Mouse (Mus musculus) naive thymus-derived CD4-positive, alpha-beta T cell, adult 2 months (primary cell): ENCODE results near the gene Golph3l.
"Not testable (repeated sequence)": the region's sequence is repeated elsewhere in the genome, so short reads cannot be mapped to it uniquely, and the experiment has no call there.

Experiments
- DNase-seq: peaks from one replicate; pipeline ENCODE4 v3.0.0-alpha.2; 2011; ENCODE audit warnings: low read depth

Gene Golph3l

GRCm38 (mm10) chr3:95588604-95589086, at the start of gene Golph3l:
Gene Golph3l, plus strand, starts transcription at chr3:95588934.
- peak; percentile 96 for DNase-seq

- no peak for DNase-seq
Measured at GRCm38 (mm10) chr3:95538936-95539335, 49.8 kb upstream of the Golph3l start.

- DNase-seq, result no peak
Measured at GRCm38 (mm10) chr3:95539837-95540236, 48.9 kb upstream of the Golph3l start.

DNA sequence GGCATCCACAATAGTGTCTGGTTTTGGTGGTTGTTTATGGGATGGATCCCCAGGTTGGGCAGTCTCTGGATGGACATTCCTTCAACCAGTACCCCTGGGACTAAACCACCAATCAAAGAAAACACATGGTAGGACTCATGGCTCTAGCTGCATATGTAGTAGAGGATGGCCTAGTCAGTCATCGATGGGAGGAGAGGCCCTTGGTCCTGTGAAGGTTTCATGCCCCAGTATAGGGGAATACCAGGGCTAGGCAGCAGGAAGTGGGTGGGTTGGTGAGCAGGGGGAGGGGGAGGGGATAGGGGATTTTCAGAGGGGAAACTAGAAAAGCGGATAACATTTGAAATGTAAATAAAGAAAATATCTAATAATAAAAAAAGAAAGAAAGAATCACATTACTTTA, 47.5 kb upstream of the Golph3l start:
- DNase-seq, result not testable (repeated sequence)

GRCm38 (mm10) chr3:95542171-95542570, 46.6 kb upstream of the Golph3l start:
- DNase-seq, result no peak

- no peak for DNase-seq
Measured at GRCm38 (mm10) chr3:95542981-95543380, 45.8 kb upstream of the Golph3l start.

DNA sequence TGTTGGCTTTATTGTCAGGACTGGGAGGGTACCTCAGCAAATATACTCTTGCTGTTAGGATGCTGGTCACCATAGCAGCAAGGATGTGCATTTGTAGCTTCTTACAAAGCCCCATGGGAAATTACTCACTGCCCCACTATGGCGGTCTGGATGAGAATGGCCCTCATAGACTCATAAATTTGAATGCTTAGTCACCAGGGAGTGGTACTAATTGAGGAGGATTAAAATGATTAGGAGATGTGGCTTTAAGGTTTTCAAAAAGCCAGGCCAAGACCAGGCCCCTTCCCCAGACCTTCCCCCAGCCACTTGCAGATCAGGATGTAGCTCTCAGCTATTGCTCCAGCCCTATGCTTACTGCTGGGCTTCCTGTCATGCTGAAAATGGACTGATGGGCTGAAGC, 38.6 kb upstream of the Golph3l start:
- no peak for DNase-seq

DNA sequence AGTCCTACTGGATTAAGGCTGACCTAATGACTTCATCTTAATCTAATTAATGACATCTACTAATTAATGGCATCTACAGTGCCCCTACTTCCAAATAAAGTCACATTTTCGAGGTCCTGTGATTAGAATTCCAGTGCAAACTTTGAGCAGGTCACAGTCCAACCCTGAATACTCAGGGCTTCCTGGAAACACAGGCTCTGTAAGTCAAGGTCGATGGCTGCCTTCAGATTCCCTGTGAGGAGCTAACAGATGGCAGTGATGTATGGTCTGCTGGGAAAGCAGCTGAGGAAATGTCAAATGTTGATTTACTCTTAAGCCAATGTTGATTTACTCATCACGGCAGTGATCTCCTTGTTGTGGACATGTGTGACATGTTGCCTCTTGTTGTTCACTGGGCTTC, 34.7 kb upstream of the Golph3l start:
- no peak for DNase-seq

DNA sequence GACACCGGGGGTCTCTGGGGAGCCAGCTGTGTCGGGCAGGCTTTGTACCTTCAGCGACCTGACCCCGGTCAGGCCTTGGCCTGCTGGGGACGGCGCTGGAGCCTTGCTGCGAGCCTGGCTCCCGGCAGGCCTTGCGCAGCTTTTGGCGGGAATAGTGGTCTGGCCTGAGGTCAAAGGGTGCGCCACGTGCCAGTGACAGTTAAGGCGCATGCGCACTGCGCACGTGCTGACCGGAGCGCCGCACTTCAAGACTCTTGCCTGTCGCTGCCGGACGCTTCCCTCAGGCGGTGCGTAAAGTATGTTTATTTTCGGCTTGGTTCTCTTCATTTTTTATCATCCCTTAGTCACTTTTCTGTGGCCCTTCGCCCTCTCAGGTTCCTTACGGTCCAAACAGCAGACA, 29.3 kb upstream of the Golph3l start, which contains the start of gene Hormad1:
Hormad1 (plus strand) TSS at position 241 of the 400 bp plus-strand sequence.
- DNase-seq, result no peak

DNA sequence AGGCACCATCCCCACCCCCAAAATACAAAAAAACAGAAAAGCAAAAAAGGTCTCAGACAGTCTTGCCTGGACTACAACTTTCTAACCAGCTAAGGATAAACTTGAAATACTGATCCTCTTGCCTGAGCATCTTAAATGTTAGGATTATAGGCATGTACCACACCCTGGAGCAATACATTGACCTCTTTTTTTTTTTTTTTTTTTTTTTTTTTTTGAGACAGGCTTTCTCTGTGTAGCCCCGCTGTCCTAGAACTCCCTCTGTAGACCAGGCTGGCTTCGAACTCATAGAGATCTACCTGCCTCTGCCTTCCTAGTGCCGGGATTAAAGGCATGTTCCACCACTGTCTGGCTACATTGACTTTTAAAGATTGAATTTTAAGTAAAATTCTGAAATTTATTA, 28.0 kb upstream of the Golph3l start:
- DNase-seq, result no peak

GRCm38 (mm10) chr3:95561826-95562225, 26.9 kb upstream of the Golph3l start:
- DNase-seq, result no peak

GRCm38 (mm10) chr3:95569585-95569984, 19.1 kb upstream of the Golph3l start:
- DNase-seq, result no peak

DNA sequence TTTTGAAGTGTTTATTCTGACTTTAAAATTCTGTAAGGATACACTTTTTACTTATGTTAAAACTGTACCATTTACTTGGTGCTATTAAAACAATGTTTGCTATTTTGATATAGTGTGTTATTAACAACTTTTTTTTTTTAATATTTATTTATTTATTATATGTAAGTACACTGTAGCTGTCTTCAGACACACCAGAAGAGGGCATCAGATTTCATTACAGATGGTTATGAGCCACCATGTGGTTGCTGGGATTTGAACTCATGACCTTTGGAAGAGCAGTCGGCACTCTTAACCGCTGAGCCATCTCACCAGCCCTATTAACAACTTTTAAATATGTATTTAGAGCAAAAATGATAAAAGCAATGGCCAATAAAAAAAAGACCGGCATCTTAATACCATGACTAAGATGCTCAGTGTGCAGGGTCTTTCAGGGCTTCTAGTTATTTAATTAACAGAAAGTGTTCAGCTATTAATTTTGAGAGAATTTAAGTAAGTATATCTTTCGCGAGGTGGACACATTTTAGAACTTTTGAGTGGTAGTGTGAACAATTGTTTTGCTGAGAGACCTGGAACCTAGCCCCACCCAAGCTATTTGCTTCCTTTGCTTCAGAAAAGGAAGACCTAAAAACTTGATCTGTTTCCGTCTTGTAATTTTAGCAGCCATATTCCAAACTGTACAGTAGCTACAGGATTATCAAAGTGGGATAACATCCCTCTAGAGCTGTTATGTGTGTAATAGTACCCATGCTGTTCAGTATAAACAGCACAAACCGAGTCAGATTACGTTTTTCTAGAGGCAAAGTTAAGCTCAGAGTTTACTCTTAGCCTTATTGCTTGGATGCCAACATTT, 755 bp upstream of the Golph3l start:
- DNase-seq, result no peak

GRCm38 (mm10) chr3:95598734-95599133, 10.0 kb downstream of the Golph3l start:
- DNase-seq, result no peak

- no peak for DNase-seq
Measured at GRCm38 (mm10) chr3:95601287-95601686, 12.6 kb downstream of the Golph3l start.

GRCm38 (mm10) chr3:95606096-95606495, 17.4 kb downstream of the Golph3l start:
- DNase-seq, result no peak

DNA sequence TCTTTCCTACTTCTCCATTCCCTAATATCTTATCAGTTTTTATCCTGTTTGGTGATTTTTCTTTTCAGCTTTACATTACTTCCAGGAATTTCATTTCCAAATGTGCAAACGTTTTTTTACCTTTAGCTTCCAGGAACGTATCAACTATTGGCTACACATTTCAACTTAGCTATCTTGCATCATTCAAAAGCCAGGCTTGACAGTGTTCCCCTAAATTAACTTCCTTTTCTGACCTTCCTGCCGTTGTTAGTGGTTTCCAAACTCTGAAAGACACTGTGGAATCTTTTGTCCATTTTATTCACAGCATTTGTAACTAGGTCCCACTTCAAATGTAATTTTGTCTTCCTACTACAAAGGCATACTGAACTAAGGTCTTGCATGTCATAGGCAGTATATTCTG, 20.5 kb downstream of the Golph3l start:
- DNase-seq, result no peak

- no peak for DNase-seq
Measured at GRCm38 (mm10) chr3:95613996-95614395, 25.3 kb downstream of the Golph3l start.

DNA sequence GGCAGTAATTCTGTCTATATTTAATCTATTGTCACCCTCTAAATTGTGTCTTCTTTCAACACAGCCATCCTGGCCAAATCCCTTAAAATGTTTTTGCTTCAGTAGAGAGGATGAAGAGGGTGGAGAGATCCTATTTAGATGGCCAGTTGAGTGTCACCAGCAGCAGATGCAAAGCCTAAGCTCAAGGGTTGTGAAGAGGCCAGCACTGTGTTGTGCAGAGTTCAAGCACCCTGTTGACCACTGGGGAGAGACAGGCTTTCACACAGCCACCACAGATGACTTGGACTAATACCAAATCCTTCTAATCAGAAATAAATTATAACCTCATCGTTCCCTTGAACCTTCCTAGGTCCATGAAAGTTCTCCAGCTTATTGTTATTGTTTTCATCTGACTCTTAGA, 29.8 kb downstream of the Golph3l start:
- no peak for DNase-seq

GRCm38 (mm10) chr3:95621241-95621640, 32.5 kb downstream of the Golph3l start:
- DNase-seq, result no peak

DNA sequence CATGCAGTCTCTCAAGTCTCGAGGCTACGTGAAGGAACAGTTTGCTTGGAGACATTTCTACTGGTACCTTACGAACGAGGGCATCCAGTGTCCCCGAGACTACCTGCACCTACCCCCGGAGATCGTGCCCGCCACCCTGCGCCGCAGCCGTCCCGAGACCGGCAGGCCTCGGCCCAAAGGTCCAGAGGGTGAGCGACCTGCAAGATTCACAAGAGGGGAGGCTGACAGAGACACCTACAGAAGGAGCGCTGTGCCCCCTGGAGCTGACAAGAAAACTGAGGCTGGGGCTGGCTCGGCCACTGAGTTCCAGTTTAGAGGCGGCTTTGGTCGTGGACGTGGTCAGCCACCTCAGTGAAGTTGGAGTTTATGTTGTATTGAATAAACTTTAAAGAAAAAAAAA, 33.7 kb downstream of the Golph3l start:
- DNase-seq, result not testable (repeated sequence)

- no peak for DNase-seq
Measured at GRCm38 (mm10) chr3:95623551-95623950, 34.8 kb downstream of the Golph3l start.

GRCm38 (mm10) chr3:95623991-95624515, 35.3 kb downstream of the Golph3l start:
- not testable (repeated sequence) for DNase-seq
